Mouse (Mus musculus) ES-Bruce4 (cell line): ENCODE measurements at regions not wholly inside any gene's neighbourhood (a gene's known extent, or its start where the extent isn't known, plus 50 kb on each side); places are given as distances from the start of the nearest gene placed in this dataset.

Experiments used
- CTCF ChIP-seq: IDR thresholded peaks from one replicate; pipeline ENCODE4 v1.8.1; 2011; ENCODE audit warnings: low read depth, low read length
- POLR2A ChIP-seq: IDR thresholded peaks from one replicate; pipeline ENCODE4 v1.8.1; 2011; ENCODE audit warnings: low read length; ENCODE audit not compliant: insufficient read depth

DNA sequence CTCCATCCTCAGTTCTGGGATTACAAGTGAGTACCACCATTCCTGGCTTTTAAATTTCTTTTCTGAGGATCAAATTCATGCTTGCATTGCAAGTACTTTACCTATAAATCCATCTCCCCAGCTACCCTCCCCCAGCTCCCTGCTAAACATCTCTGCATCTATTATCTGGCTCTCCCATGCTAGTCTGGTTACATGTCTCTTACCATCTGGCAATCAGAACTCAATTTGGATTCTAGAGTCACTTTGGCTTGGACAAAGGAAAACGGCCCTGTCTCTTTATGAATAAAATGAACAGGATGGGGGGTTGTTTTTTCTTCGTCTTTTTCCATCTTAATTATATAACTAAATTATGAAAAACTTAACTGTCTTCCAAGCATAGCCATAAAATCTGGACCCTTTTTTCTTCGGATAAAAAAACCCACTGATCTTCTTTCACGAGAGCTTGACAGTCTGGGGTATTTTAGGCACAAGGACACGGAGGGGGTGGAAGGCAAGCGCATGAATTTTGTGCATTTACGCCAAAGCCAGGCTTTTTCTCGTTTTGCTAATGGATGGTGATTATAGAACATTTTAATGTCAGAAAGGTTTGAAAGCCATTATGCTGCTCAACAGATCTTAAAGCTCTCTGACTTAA is 151.6 kb downstream of the Cmpk2 start:
- no peak for TF ChIP-seq POLR2A
- no peak for TF ChIP-seq CTCF
